Mouse (Mus musculus): Measurements from ENCODE around the gene Rufy3.

The Rufy3 gene

DNA sequence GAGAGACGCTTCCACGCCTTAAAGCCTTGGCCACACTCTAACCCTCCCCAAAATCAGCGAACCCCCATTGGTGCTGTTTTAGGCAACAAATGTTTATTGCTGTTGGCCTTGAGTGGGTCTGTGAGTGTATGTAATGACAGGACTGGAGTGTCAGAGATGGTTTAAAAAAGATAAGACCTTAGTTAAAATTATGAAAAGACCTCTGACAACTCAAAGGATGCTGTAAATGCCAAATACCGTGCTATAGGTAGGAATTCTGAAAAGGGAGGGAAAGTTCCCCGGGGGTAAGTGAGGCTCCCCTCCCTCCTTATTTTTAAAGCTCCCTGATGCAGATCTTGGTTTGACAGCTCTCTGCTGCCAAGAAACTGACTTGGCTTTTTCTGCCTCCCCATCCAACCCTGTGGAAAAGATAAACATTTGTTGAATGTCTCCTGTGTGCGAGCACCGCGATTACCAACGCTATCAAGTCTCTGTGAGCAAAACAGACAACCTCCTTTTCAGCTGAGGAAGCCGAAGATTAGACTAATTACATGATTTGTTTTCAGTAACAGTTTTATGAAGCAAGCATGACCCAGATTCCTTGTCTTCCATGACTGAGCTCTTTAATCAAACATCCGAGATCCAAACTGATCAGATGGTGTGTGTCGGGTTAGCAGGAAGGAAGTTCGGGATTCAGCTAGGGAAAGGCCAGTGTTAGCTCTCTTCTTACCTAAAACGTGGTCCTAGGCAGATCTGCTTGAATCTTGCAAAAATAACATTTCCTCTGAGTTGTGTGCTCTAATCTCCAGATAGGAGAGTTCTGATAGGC, 1.4 kb downstream of the Rufy3 start:
- in situ Hi-C loops (cut with MboI; ENCODE audit: low pct_unique_long_range_greater_than_20kb in 1 of 2, low sequenced_read_pairs in 2 of 2, unreplicated experiment in 1 of 2) = no loop called here

DNA sequence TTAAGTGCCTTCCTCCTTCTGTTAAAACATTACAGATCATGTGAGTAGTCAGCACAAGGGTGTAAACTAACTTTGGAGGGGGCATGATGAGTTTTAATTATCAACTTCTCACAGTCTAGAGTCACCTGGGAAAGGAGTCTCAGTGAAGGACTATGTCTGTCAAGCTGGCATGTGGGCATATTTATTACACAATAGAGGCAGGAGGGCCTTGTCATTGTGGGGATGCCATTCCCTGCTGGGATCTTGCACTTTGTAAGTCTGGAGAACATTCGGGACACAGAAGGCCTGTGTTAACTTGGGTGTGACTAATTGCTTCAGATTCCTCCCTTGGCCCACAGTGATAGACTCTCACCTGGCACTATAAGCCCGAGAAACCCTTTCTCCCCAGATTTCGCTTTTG, 4.7 kb downstream of the Rufy3 start:
- in situ Hi-C loops (cut with MboI; ENCODE audit: low pct_unique_long_range_greater_than_20kb in 1 of 2, low sequenced_read_pairs in 2 of 2, unreplicated experiment in 1 of 2) = no loop called here

DNA sequence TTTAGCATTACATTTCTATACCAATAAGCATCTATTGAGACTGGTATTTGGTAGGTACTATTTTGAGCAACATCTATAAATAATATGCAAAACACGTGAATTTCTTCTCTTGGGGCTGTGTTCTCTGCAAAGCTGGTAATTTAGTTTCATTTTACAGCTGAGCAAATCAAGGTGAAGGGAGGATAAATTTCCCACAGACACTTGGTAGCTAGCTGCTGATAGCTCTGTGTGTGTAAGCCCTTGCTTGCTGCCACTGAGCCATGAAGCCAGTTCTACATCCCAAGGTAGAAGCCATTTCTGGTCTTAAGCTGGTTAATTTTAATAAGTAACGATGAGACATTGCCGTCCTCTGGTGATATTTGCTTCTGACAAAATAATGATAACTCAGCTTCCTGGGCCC, 10.0 kb downstream of the Rufy3 start:
- in situ Hi-C loops (cut with MboI; ENCODE audit: low pct_unique_long_range_greater_than_20kb in 1 of 2, low sequenced_read_pairs in 2 of 2, unreplicated experiment in 1 of 2) = no loop called here

DNA sequence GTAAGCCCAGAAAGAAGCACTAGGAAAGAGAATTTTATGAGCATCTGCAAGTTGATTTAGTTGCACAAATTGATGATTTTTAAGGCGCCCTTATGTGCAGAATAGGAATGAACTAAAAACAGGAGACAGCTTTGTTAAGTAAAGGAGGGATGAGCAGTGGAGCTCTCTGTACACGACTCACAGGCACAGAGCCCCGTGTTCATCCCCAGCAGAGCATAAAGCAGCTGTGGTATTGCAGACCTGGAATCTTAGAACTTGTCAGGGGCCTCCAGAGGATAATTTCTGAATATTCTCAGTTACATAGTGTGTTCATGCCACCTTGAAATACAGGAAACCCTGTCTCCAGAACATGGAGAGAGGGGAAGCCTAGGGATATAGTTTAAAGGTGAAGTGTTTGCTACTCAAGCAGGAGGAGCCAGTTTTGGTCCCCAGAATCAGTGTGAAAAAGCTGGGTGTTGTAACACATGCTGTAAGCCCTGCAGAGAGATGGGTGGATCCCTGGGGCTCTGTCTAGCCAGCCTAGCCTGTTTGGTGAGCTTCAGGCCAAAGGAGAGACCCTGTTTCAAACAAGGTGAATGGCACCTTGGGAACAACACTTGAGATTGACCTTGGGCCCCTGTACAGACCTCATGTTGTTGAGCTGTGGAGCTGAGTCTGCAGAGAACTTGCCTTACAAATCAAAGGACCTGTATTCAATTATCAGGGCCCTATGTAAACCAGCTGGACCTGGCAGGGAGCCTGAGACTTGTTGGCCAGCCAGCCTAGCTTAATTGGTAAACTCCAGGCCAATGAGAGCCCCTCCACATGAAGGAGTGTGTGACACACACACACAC, 10.9 kb downstream of the Rufy3 start:
- in situ Hi-C loops (cut with MboI; ENCODE audit: low pct_unique_long_range_greater_than_20kb in 1 of 2, low sequenced_read_pairs in 2 of 2, unreplicated experiment in 1 of 2) = no loop called here

DNA sequence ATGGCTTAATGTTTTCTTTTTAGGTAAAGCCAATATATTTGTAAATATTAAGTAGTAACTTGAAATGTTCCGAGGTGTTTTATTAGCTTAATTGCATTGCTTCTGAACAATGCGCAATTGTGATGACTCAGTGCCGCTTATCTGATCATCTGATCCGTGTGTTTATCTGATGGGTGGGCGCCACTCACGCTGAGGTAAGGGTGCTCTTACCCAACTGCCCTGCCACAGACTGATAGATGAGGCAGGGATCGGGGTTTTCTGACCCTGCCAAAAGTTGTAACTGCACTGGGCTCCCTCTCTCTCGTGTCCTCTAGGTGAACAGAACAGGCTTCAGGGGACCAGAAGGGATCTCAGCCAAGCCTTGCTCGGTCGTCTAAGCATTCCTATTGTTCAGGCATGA, 15.8 kb downstream of the Rufy3 start:
- in situ Hi-C loops (cut with MboI; ENCODE audit: low pct_unique_long_range_greater_than_20kb in 1 of 2, low sequenced_read_pairs in 2 of 2, unreplicated experiment in 1 of 2) = no loop called here

DNA sequence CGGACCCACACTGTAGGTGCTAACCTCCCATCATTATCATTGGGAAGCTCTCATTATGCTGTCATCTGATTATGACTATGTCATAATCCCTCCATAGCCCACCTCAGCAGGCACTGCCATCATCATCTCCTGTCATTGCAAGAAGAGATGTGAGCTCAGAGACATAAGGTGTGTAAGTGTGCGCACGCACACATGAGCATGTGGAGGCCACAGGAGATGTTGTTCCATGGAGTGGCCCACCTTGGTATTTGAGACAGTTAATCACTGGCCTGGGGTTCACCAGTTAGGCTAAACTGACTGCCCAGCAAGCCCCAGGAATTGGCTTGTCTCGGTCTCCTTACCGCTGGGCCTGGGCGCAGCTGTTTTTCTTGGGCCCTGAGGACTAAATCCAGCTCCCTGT, 16.5 kb downstream of the Rufy3 start:
- in situ Hi-C loops (cut with MboI; ENCODE audit: low pct_unique_long_range_greater_than_20kb in 1 of 2, low sequenced_read_pairs in 2 of 2, unreplicated experiment in 1 of 2) = no loop called here

DNA sequence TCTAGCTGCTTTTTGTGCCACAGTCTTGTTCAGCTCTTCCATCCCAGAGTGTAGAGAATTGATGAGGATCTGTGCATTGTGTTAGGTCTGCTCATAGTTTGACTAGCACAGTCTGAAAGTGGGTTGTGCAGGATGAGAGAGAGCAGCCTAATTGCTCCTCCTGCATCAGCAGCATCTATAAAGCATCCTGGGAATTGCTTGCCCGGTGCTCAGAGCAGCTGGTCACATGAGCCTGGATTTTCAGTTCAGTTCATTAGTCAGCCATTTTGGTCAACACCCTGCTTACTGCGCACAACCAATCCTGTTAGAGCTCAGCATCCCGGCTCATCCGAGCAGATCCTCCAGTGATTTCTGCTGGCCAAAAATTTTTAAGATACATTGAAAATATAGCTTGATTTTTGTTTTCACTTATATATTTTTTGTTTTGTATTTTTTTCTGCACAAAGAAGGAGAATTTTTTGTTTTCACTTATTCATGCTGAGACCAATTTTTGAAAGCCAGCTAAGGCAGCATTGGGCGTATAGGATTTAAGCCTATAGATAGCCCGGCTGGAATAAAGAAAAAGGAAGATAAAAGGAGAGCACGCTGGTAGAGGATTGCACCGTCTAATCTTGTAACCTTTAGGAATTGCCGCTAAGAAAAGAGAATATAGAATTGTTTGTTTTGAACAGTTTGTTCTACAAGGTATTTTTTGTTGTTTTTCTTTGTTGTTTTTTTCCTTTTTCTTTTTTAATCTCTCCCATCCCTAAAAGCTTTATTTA, 18.6 kb downstream of the Rufy3 start:
- in situ Hi-C loops (cut with MboI; ENCODE audit: low pct_unique_long_range_greater_than_20kb in 1 of 2, low sequenced_read_pairs in 2 of 2, unreplicated experiment in 1 of 2) = no loop called here

DNA sequence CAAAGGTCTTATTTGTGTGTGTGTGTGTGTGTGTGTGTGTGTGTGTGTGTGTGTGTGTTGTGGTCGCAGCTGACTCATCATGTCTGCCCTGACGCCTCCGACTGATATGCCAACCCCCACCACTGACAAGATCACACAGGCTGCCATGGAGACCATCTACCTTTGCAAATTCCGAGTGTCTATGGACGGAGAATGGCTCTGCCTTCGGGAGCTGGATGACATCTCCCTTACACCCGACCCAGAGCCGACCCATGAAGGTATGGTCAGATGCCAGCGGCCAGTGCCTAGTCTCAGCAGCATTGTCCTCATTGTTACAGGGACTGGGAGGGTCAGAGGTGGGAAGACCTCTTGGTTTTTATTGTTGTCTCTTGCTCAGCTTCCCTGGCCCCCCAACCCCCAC, 19.2 kb downstream of the Rufy3 start:
- in situ Hi-C loops (cut with MboI; ENCODE audit: low pct_unique_long_range_greater_than_20kb in 1 of 2, low sequenced_read_pairs in 2 of 2, unreplicated experiment in 1 of 2) = no loop called here

DNA sequence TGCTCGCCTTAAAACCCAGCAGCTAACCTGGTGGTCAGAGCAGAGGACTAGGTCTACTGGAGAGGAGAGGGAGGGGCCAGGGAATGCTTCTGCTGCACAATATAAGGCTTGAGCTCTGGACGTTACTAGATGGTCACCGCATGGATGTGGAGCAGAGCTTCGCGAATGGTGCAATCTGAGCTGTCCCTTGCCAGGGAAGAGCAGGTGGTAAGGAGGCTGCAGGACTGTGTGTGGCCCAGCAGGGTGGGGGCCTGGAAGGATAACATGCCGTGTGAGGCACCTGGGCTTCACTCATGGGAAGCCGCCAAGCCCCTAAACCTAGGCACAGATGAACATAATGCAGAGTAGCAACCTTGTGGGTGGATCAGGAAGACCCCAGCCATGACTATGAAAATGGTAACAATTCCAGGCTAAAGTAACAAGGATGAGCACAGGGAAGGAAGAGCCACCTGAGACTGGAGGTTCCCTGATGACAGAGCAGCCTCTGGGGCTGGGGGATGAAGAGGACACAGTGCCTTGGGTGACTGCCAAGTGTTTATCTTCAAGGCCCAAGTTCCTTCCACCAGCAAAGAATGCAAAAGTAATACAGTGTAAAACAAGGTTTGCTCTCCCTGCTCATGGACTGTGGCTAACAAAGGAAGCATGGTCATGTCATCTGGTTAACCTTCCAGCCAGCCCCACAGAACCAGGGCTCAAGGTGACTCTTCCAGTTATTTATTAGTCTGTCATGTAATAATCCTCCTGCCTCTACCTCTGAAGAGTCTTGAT, 21.8 kb downstream of the Rufy3 start:
- in situ Hi-C loops (cut with MboI; ENCODE audit: low pct_unique_long_range_greater_than_20kb in 1 of 2, low sequenced_read_pairs in 2 of 2, unreplicated experiment in 1 of 2) = no loop called here

DNA sequence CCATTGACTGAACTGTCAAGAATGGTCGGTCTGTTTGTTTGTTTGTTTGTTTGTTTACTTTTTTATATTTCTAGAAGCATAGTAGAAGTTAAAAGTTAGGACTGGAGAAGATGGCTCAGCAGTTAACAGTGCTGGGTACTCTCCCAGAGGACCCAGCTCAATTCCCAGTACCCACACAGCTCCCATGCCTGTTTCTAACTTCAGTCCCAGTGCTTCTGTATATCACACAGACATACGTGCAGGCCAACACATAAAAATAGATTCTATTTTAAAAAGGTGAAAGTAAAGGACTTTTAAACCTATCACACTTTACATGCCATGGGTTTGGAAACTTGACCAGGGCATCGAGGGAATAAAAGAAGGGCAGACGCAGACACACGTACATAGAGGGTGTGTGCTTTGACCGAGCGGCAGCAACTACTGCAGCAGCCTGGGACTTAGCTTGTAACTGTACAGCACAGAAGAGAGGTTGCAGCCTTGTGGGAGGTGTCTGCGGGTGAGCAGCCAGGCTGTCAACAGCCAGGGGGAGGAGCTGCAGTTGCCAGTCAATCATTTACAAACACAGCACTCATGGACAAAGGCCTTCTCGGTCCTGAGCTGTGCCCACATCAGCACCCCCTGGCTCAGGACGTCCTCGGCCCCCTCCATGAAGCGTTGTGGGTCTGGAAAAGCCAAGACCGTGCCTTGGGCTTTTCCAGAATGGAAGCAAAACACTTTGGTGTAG, 22.5 kb downstream of the Rufy3 start:
- in situ Hi-C loops (cut with MboI; ENCODE audit: low pct_unique_long_range_greater_than_20kb in 1 of 2, low sequenced_read_pairs in 2 of 2, unreplicated experiment in 1 of 2) = no loop called here

DNA sequence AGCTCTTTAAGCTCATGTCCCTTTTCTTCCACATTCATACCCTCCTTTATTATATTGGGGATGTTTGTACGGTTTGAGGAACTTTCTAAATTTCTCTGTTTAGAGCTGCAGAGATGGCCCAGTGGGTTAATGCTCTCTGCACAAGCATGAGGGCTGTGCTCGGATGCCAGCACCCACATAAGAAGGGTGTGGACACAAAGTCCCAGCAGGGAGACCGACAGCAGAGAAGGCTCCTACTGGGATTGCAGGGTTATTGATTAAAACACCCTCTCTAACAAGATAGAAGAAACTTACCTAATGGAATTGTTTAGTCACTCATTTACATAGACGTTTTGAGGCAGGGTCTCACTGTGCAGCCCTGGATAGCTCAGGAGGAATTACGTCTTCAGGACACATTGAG, 23.6 kb downstream of the Rufy3 start:
- in situ Hi-C loops (cut with MboI; ENCODE audit: low pct_unique_long_range_greater_than_20kb in 1 of 2, low sequenced_read_pairs in 2 of 2, unreplicated experiment in 1 of 2) = no loop called here

DNA sequence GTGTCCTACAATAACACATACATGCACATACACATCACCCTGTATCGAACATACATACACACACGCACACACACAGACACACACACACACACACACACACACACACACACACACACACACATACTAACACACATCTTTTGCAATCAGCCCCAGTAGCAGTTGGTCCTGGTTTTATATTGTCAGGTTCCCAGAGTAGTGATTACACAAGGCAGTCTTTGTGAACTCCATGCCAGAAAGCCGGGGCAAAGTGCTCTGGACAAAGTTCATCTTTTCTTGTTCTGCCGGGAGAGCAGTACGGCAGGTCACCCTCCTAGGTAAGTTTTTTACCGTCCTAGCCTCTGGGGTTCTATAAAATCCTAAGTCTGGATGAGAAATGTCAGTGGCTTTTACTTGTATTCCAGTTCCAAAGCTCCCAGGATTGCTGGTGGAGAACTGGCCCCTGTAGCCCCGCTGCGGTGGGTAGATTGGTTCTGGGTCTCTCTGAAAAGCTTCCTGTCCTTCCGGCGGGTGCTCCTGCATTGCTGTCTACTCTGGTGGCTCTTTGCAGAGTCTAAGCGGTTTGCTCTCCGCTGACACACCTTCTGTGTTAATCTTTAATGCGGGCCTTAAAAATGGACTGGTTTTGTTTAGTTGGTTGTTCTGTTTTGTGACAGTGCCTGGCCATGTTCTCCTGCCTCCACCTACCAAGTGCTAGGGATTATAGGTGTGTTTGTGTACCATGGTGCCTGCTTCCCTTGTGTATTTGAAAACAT, 28.8 kb downstream of the Rufy3 start:
- in situ Hi-C loops (cut with MboI; ENCODE audit: low pct_unique_long_range_greater_than_20kb in 1 of 2, low sequenced_read_pairs in 2 of 2, unreplicated experiment in 1 of 2) = no loop called here

DNA sequence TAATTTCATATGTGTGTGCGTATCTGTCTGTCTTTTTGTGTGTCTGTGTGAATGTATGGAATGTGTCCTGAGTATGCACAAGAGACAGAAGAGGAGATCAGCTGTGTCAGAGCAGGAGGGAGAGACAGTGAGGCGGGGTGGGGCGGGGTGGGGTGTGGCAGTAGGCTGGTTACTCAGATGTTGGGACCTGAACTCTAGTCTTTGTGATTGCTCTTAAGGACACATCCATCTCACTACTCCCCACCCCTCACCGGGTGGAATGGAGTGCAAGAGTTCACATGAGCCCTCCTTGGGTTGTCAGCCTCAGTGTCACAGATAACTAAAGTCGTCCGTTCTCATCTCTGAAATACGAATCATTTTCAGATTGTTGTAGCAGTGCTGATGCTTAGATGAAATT, 29.3 kb downstream of the Rufy3 start:
- in situ Hi-C loops (cut with MboI; ENCODE audit: low pct_unique_long_range_greater_than_20kb in 1 of 2, low sequenced_read_pairs in 2 of 2, unreplicated experiment in 1 of 2) = no loop called here

DNA sequence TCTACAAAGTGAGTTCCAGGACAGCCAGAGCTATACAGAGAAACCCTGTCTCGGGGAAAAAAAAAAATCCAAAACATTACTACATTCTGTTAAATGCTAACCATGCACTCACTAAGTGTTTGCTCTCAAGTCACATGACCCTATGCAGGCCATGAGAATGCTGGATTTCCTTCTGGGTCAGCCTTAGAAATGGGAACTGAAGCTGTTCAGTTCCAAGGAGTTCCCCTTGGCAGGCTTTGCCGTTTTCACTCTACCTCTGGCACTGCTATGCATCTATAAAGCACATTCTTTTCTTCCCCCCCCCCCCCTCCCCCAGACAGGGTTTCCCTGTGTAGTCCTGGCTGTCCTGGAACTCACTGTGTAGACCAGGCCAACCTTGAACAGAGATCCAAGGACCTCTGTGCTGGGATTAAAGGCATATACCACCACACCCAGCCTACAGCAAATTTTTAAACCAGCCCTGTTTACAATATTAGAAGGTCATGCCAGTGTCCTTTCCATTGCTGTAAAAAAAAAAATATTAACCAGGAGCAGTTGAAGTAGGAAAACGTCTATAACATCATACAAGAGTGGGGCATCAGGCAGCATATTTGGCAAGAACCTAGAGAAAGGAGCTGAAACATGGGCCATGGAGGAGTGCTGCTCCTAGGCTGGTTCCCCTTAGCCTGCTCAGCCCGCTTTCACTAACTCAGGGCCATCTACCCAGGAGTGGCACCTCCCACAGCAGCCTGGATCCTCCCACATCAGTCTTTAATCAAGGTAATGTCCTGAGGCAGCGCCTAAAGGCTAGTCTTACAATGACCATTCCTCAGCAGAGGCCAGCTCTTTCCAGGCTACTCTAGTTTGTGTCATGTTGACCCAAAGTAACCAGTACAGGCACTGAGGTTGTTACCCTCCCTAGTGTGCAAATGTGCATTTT, 31.0 kb downstream of the Rufy3 start:
- in situ Hi-C loops (cut with MboI; ENCODE audit: low pct_unique_long_range_greater_than_20kb in 1 of 2, low sequenced_read_pairs in 2 of 2, unreplicated experiment in 1 of 2) = no loop called here

DNA sequence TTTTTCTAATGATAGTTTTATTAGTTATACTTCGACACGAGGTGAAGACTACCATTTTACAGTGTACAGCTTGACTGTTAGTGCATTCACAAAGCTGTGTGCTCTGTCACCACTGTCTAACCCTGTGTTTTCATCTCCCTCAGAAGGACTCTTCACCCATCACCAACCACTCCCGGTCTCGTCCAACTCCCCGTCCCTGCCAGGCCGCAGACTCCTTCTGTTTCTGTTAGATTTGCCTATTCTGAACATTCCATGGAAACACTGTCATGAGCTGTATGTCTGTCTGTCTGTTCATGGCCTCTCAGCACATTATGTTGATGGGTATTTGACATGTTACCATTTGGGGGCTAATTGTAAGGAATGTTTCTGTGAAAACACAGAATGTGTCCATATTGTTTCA, 34.1 kb downstream of the Rufy3 start:
- in situ Hi-C loops (cut with MboI; ENCODE audit: low pct_unique_long_range_greater_than_20kb in 1 of 2, low sequenced_read_pairs in 2 of 2, unreplicated experiment in 1 of 2) = no loop called here

DNA sequence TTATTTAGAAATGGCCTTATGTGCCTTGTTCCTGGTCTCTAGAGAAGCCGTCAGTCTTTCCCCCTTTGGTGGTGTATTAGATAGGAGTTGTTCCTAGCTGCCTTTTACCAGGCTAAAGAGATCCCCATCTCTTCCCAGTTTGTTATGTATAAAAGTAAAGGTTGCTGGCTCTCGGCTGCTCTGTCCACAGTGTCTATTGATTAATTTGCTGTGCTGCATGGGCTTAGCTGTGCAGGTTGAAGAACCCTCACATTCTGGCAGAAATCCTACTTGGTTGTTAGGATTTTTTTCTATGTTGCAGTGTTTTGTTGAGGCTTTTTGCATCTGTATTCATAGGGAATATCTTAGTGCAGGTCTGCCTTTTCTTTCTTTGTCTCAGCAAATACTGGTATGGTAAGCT, 37.2 kb downstream of the Rufy3 start:
- in situ Hi-C loops (cut with MboI; ENCODE audit: low pct_unique_long_range_greater_than_20kb in 1 of 2, low sequenced_read_pairs in 2 of 2, unreplicated experiment in 1 of 2) = no loop called here
